Mouse (Mus musculus) megakaryocyte, embryonic 14.5 days (primary cell): ENCODE results near the gene Tnrc6a.

ENCODE experiments used
- FLI1 ChIP-seq: IDR thresholded peaks from 2 replicates; pipeline ENCODE4 v1.6.1; 2012; ENCODE audit warnings: low read length, inconsistent platforms, mixed read lengths
- GATA1 ChIP-seq: IDR thresholded peaks from 3 replicates; pipeline ENCODE4 v1.6.1; 2012; ENCODE audit warnings: mixed read lengths, low read length, inconsistent platforms, borderline replicate concordance

GRCm38 (mm10) chr7:123127301-123127700 is 3.6 kb downstream of the Tnrc6a start:
- TF ChIP-seq FLI1 (no peak), GATA1 (no peak)
